Mouse (Mus musculus): ENCODE data around the gene Uckl1. TPM values are rescaled to one million over a fixed set of nuclear protein-coding genes. Genes with fewer than 3 reads are reported as not detected.
A peak's percentile ranks its signal among the peaks of the same experiment; 100 is the strongest.

Uckl1 gene
- polyA plus RNA-seq, 1 experiment from 2014 or later: 45.6 TPM

GRCm38 (mm10) chr2:181601751-181602145 lies 17.1 kb upstream of the Uckl1 start:
- Histone ChIP-seq H3K9ac (ENCODE audit: low read depth, low read length) (peak overlapping the region; percentile 91), H3K4me1 (replicated peaks; ENCODE audit: insufficient read depth, low read length) (peaks cover 13% of the 10 kb centered on the region), H3K36me3 (ENCODE audit: insufficient read depth, low read length) (no peaks in the 10 kb centered on the region), H3K27ac (no peak overlapping the region; the same call in 1 of the 2 replicates), H3K9me3 (replicated peaks; ENCODE audit: low read length) (no peaks in the 10 kb centered on the region), H3K4me2 (ENCODE audit: low read length) (peak overlapping the region; percentile 84), H3K27me3 (ENCODE audit: insufficient read depth, low read length) (no peaks in the 10 kb centered on the region), H3K4me3 (replicated peaks; ENCODE audit: low read depth, low read length) (peak overlapping the region; percentile 89)
- ATAC-seq (replicated peaks; ENCODE audit: low FRiP score, low read depth) (no peak), DNase-seq (ENCODE audit: low spot score) (no peak)
- TF ChIP-seq CTCF (IDR thresholded peaks at IDR 0.05; ENCODE audit: low read depth): no peak
- 29% methylated on average over 10 of the region's 10 CpGs for WGBS

GRCm38 (mm10) chr2:181600828-181601750 lies 16.4 kb upstream of the Uckl1 start:
- H3K4me1 ChIP-seq (replicated peaks; ENCODE audit: insufficient read depth, low read length): peaks cover 13% of the 10 kb centered on the region
- 0 out of 2 replicates have a peak, but pooled peaks have one; percentile 1 for TF ChIP-seq CTCF (IDR thresholded peaks at IDR 0.05; ENCODE audit: low read depth)
- peak overlapping the region; percentile 89 for H3K4me3 ChIP-seq (replicated peaks; ENCODE audit: low read depth, low read length)
- peak overlapping the region; percentile 89 for H3K27ac ChIP-seq
- H3K27me3 ChIP-seq (ENCODE audit: insufficient read depth, low read length): no peaks in the 10 kb centered on the region
- no peaks in the 10 kb centered on the region for H3K36me3 ChIP-seq (ENCODE audit: insufficient read depth, low read length)
- ATAC-seq (replicated peaks; ENCODE audit: low FRiP score, low read depth) (peak; percentile 93), DNase-seq (ENCODE audit: low spot score) (peak; percentile 99)
- peak overlapping the region; percentile 91 for H3K9ac ChIP-seq (ENCODE audit: low read depth, low read length)
- under 1% methylated on average over 57 of the region's 57 CpGs for WGBS
- H3K9me3 ChIP-seq (replicated peaks; ENCODE audit: low read length): no peaks in the 10 kb centered on the region
- H3K4me2 ChIP-seq (ENCODE audit: low read length): peak overlapping the region; percentile 84

GRCm38 (mm10) chr2:181600226-181600758 lies 15.6 kb upstream of the Uckl1 start:
- Histone ChIP-seq H3K9ac (ENCODE audit: low read depth, low read length) (peak overlapping the region; percentile 91; the same call in 1 of the 2 replicates), H3K4me1 (replicated peaks; ENCODE audit: insufficient read depth, low read length) (peaks cover 13% of the 10 kb centered on the region), H3K27me3 (ENCODE audit: insufficient read depth, low read length) (no peaks in the 10 kb centered on the region), H3K4me3 (replicated peaks; ENCODE audit: low read depth, low read length) (peak overlapping the region; percentile 89), H3K9me3 (replicated peaks; ENCODE audit: low read length) (no peaks in the 10 kb centered on the region), H3K4me2 (ENCODE audit: low read length) (peak overlapping the region; percentile 84), H3K36me3 (ENCODE audit: insufficient read depth, low read length) (no peaks in the 10 kb centered on the region), H3K27ac (peak overlapping the region; percentile 89)
- no peak for TF ChIP-seq CTCF (IDR thresholded peaks at IDR 0.05; ENCODE audit: low read depth)
- ATAC-seq (replicated peaks; ENCODE audit: low FRiP score, low read depth) (no peak), DNase-seq (ENCODE audit: low spot score) (no peak)
- WGBS: 46% methylated on average over 6 of the region's 6 CpGs

DNA sequence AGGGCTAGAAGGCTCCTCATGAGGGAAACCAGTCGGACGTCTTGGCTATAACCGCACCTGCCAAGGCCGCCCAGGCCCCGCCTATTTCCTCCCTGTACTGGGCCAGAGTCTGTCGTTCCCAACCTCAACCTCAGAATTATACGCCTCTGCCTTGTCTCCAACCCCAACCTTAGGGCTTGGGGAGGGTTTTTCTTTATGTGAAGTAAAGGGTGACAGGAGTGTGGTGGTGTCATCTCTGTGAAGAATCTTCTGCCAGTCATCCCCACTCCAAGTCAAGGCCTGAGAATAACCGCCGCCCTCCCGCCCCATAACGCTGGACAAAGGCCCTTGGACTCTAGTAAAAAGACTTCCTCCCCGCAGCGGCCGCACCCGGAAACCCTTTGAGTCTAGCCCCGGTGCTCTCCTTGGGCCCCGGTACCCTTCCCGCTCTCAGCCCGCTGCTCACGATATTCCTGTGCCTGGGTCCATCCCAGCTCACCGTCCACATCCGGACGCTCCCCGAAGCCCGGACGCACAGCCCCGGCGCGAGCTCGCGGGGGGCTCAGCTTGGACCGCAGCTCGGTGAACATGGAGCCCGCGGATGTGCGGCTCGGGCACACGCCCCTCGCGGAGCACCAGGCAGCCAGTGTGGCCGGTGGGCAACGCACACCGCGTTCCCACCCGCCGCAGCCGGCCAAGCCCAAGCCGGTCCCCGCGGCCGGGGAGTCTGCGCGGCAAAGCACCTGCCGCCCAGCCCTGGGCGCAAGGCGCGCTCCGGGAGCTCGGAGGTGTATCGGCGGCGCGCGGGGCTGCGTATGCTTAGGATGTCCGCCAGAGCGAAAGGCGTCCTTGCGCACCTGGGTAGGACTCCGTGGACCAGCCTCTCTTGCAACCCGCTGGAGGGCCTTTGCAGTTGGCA lies 14.0 kb upstream of the Uckl1 start, which contains the start of gene Samd10:
Samd10 (minus strand) TSS at position 759 of the 898 bp plus-strand sequence.
- H3K27me3 ChIP-seq (ENCODE audit: insufficient read depth, low read length): no peaks in the 10 kb centered on the region
- H3K36me3 ChIP-seq (ENCODE audit: insufficient read depth, low read length): no peaks in the 10 kb centered on the region
- peaks cover 13% of the 10 kb centered on the region for H3K4me1 ChIP-seq (replicated peaks; ENCODE audit: insufficient read depth, low read length)
- H3K4me2 ChIP-seq (ENCODE audit: low read length): peak within 1 kb of the TSS; percentile 97
- H3K27ac ChIP-seq: peak within 1 kb of the TSS; percentile 92
- no peaks in the 10 kb centered on the region for H3K9me3 ChIP-seq (replicated peaks; ENCODE audit: low read length)
- ATAC-seq (replicated peaks; ENCODE audit: low FRiP score, low read depth) (peak; percentile 26), DNase-seq (ENCODE audit: low spot score) (peak; percentile 61)
- no peak for TF ChIP-seq CTCF (IDR thresholded peaks at IDR 0.05; ENCODE audit: low read depth)
- H3K9ac ChIP-seq (ENCODE audit: low read depth, low read length): peak within 1 kb of the TSS; percentile 83
- WGBS: 2% methylated on average over 70 of the region's 71 CpGs
- peak within 1 kb of the TSS; percentile 70 for H3K4me3 ChIP-seq (replicated peaks; ENCODE audit: low read depth, low read length)

DNA sequence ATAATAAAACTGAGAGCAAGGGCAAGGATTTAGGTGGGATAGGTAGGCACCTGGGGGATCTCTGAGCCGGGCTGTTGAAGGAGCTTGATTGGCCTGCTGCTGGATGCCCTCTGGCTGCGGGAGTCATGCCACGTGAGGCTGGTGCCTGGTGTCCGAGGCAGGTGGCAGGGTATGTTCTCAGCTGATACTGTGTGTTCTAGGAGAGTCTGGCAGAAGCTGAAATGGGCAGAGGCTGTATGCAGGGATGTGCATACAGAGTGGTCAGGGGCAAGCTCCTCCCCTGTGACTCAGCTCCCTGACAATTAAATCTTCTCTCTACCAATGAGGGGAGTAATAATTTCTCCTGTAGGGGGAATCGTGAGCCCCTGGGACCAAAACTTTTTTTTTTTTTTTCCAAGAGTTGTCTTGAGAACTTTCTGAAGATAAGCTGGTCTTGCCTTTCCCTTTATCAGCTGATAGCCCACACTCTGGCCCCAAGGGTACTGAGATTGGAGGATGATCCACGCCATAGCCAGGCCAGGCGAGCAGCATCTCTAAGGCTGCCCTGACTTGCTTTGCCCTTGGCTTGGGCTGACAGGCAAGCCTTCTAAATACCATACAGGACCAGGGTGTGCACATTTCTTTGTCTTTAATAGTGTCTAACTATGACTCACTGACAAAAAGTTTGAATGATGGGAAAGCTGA lies 12.8 kb upstream of the Uckl1 start:
- H3K4me3 ChIP-seq (replicated peaks; ENCODE audit: low read depth, low read length): no peak overlapping the region
- TF ChIP-seq CTCF (IDR thresholded peaks at IDR 0.05; ENCODE audit: low read depth): peak; percentile 36; the same call in 1 of the 2 replicates
- H3K27me3 ChIP-seq (ENCODE audit: insufficient read depth, low read length): no peaks in the 10 kb centered on the region
- peaks cover 13% of the 10 kb centered on the region for H3K4me1 ChIP-seq (replicated peaks; ENCODE audit: insufficient read depth, low read length)
- H3K36me3 ChIP-seq (ENCODE audit: insufficient read depth, low read length): no peaks in the 10 kb centered on the region
- no peak for ATAC-seq (replicated peaks; ENCODE audit: low FRiP score, low read depth)
- 76% methylated on average over 7 of the region's 7 CpGs for WGBS
- DNase-seq (ENCODE audit: low spot score): peak; percentile 70
- no peak overlapping the region for H3K9ac ChIP-seq (ENCODE audit: low read depth, low read length)
- no peak overlapping the region for H3K4me2 ChIP-seq (ENCODE audit: low read length)
- no peaks in the 10 kb centered on the region for H3K9me3 ChIP-seq (replicated peaks; ENCODE audit: low read length)
- no peak overlapping the region for H3K27ac ChIP-seq

Data from kidney, postnatal 0 days (tissue).